Comparison of ENCODE assay signal across 8 mouse cellular contexts in the genomic region with DNA sequence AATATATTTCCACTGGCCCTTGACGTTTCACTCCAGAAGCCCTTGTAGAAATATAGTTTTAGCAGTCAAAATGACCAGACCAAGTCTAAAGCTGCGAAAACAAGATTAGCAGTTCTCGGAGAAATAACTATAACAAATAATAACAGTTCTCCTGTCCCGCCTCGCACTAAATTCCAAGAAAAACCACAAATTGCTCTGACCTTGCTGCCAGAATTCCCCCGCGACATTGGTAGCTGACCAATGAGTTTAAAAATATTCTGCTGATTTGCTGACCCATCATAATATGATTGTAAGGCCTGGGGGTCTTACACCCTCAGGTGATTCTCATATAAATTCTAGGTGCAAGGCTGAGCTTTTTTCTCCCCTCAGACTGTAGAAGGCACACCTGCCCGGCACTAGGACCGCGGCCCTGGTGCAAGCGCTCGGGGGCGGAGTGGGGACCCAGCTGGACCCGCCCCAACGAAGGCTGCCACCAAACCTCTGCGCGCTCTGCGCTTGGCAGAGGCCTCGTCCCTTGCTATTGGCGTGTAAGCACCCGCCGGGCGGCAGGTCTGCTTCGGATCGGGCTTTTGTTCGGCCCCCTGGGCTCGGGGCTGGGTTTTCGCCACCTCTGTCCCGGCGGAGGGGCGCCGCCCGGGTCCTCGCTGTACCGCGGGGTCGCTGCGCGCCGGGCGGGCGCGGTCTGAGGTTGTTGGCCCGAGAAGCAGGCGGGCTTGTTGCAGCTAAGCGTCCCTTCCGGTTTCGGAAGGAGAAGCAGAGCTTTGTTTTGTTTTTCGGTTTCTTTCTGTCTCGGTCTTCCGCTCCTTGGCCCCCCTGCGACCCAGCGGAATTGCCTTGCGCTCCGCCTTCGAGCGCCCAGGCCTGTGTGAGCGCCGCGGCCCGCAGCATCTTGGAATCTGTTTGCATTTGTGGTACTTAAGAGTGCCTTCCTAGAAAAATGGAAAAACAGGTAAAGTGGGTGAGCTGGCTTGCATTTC. TPM values are rescaled to one million over a fixed set of nuclear protein-coding genes. Genes with fewer than 3 reads are reported as not detected.
A peak's percentile ranks its signal among the peaks of the same experiment; 100 is the strongest.
DNase-seq lines count a peak whose midpoint lies in the region; ATAC-seq and TF ChIP-seq lines count a peak whose summit lies in the region.

A gene (plus strand): TSS at position 459 of the 977 bp plus-strand sequence.

- TF ChIP-seq CTCF in liver, embryonic 14.5 days (IDR thresholded peaks at IDR 0.05; ENCODE audit: low read depth) = 0 out of 2 replicates have a peak, but pooled peaks have one; percentile 10
- peak; percentile 13; the same call in 1 of the 2 replicates for TF ChIP-seq CTCF in stomach, postnatal 0 days (IDR thresholded peaks at IDR 0.05; ENCODE audit: low read depth)

- H3K27ac ChIP-seq in brown adipose tissue, adult 24 weeks (replicated peaks; ENCODE audit: low read depth, low read length) = peak within 1 kb of the TSS; percentile 93
- peak within 1 kb of the TSS; percentile 98 for H3K27ac ChIP-seq in heart, embryonic 15.5 days
- peak within 1 kb of the TSS; percentile 92 for H3K27ac ChIP-seq in liver, embryonic 14.5 days
- peak within 1 kb of the TSS; percentile 92 for H3K27ac ChIP-seq in neural tube, embryonic 11.5 days (ENCODE audit: low read depth, low read length)
- H3K27ac ChIP-seq in stomach, postnatal 0 days (replicated peaks) = peak within 1 kb of the TSS; percentile 99

- no peaks in the 10 kb centered on the region; the same call in 1 of the 2 replicates for H3K4me1 ChIP-seq in brown adipose tissue, adult 24 weeks (ENCODE audit: control insufficient read depth, insufficient read depth, insufficient read length, low read length)
- peaks cover 17% of the 10 kb centered on the region for H3K4me1 ChIP-seq in heart, embryonic 15.5 days (replicated peaks)
- H3K4me1 ChIP-seq in liver, embryonic 14.5 days (replicated peaks; ENCODE audit: control insufficient read depth in 2 of 2, insufficient read depth in 2 of 2, low read length in 1 of 2) = peaks cover 19 to 23% of the 10 kb centered on the region in 2 experiments
- no peaks in the 10 kb centered on the region; the same call in 1 of the 2 replicates for H3K4me1 ChIP-seq in neural tube, embryonic 11.5 days (ENCODE audit: control insufficient read depth, insufficient read depth, low read length)
- H3K4me1 ChIP-seq in stomach, postnatal 0 days (replicated peaks; ENCODE audit: control insufficient read depth, insufficient read depth) = no peaks in the 10 kb centered on the region; the same call in 1 of the 2 replicates

- H3K4me2 ChIP-seq in heart, embryonic 15.5 days = peak within 1 kb of the TSS; percentile 65
- H3K4me2 ChIP-seq in liver, embryonic 14.5 days (ENCODE audit: low read depth) = peak within 1 kb of the TSS; percentile 66
- H3K4me2 ChIP-seq in neural tube, embryonic 11.5 days (ENCODE audit: low read depth) = peak within 1 kb of the TSS; percentile 57
- peak within 1 kb of the TSS; percentile 57 for H3K4me2 ChIP-seq in stomach, postnatal 0 days (replicated peaks; ENCODE audit: low read depth)

- ATAC-seq in heart, embryonic 15.5 days (replicated peaks; ENCODE audit: insufficient number of reproducible peaks, insufficient read depth, low FRiP score, low read depth) = peak; percentile 98
- ATAC-seq in liver, embryonic 14.5 days (ENCODE audit: insufficient read depth) = peak; percentile 96
- ATAC-seq in neural tube, embryonic 11.5 days (ENCODE audit: insufficient read depth, low FRiP score, low TSS enrichment) = peak; percentile 99
- peak; percentile 99 for ATAC-seq in stomach, postnatal 0 days (ENCODE audit: low FRiP score, low TSS enrichment)

- no peak for TF ChIP-seq EP300 in liver, embryonic 14.5 days (IDR thresholded peaks at IDR 0.05; ENCODE audit: low read depth)
- TF ChIP-seq EP300 in stomach, postnatal 0 days (optimal IDR thresholded peaks at IDR 0.05) = no peak

- H3K27me3 ChIP-seq in heart, embryonic 15.5 days = no peaks in the 10 kb centered on the region
- H3K27me3 ChIP-seq in liver, embryonic 14.5 days (ENCODE audit: control insufficient read depth, insufficient read depth, low read length) = no peaks in the 10 kb centered on the region
- H3K27me3 ChIP-seq in neural tube, embryonic 11.5 days (ENCODE audit: control insufficient read depth, insufficient read depth, low read length) = no peaks in the 10 kb centered on the region
- H3K27me3 ChIP-seq in stomach, postnatal 0 days (ENCODE audit: control insufficient read depth, insufficient read depth, low read length) = no peaks in the 10 kb centered on the region

- H3K9ac ChIP-seq in heart, embryonic 15.5 days = peak within 1 kb of the TSS; percentile 96
- peak within 1 kb of the TSS; percentile 95 for H3K9ac ChIP-seq in liver, embryonic 14.5 days (replicated peaks)
- H3K9ac ChIP-seq in neural tube, embryonic 11.5 days (ENCODE audit: low read length) = peak within 1 kb of the TSS; percentile 82
- H3K9ac ChIP-seq in stomach, postnatal 0 days (ENCODE audit: low read length) = peak within 1 kb of the TSS; percentile 98

- H3K36me3 ChIP-seq in heart, embryonic 15.5 days = peaks cover 14% of the 10 kb centered on the region; the same call in 1 of the 2 replicates
- peaks cover 2% of the 10 kb centered on the region for H3K36me3 ChIP-seq in liver, embryonic 14.5 days (replicated peaks; ENCODE audit: control insufficient read depth, insufficient read depth, low read depth)
- no peaks in the 10 kb centered on the region for H3K36me3 ChIP-seq in neural tube, embryonic 11.5 days (ENCODE audit: control insufficient read depth, insufficient read depth, low read length)
- H3K36me3 ChIP-seq in stomach, postnatal 0 days (ENCODE audit: control insufficient read depth, insufficient read depth, low read length) = no peaks in the 10 kb centered on the region

- H3K9me3 ChIP-seq in heart, embryonic 15.5 days (replicated peaks) = peaks cover 7% of the 10 kb centered on the region; the same call in 1 of the 2 replicates
- peaks cover 8% of the 10 kb centered on the region for H3K9me3 ChIP-seq in liver, embryonic 14.5 days (ENCODE audit: control insufficient read depth, low read length)
- no peaks in the 10 kb centered on the region for H3K9me3 ChIP-seq in neural tube, embryonic 11.5 days (ENCODE audit: control insufficient read depth, low read length)
- H3K9me3 ChIP-seq in stomach, postnatal 0 days (ENCODE audit: control insufficient read depth, low read length) = 0 out of 2 replicates have a peak, but pooled peaks cover 8% of the 10 kb centered on the region

- DNase-seq in CD4-positive, CD25-positive, alpha-beta regulatory T cell, adult 2 months (ENCODE audit: low read depth, low spot score) = peak; percentile 84
- peak; percentile 59 for DNase-seq in fibroblast of lung, adult 2 months (ENCODE audit: low read depth)
- DNase-seq in kidney, postnatal 25 days = peak; percentile 90 to 96
- peak; percentile 64 to 72 (median 72) for DNase-seq in liver, embryonic 14.5 days (ENCODE audit: low read depth in 3 of 3, low spot score in 3 of 3)
- DNase-seq in neural tube, embryonic 11.5 days (ENCODE audit: low spot score) = peak; percentile 90
- DNase-seq in stomach, postnatal 0 days (ENCODE audit: low spot score) = peak; percentile 91

- peak within 1 kb of the TSS; percentile 88 for H3K4me3 ChIP-seq in brown adipose tissue, adult 24 weeks (ENCODE audit: insufficient read depth, low read depth, low read length)
- H3K4me3 ChIP-seq in heart, embryonic 15.5 days = peak within 1 kb of the TSS; percentile 92
- H3K4me3 ChIP-seq in liver, embryonic 14.5 days (ENCODE audit: insufficient read depth in 1 of 2, low read depth in 2 of 2, low read length in 2 of 2) = peak within 1 kb of the TSS; percentile 87 to 95
- H3K4me3 ChIP-seq in neural tube, embryonic 11.5 days (ENCODE audit: low read depth, low read length) = peak within 1 kb of the TSS; percentile 61
- peak within 1 kb of the TSS; percentile 86 for H3K4me3 ChIP-seq in stomach, postnatal 0 days (ENCODE audit: low read depth, low read length)

- WGBS in heart, embryonic 15.5 days = 5% methylated on average over 61 of the region's 61 CpGs
- WGBS in liver, embryonic 14.5 days (ENCODE audit: insufficient replicate concordance) = 1% methylated on average over 61 of the region's 61 CpGs
- WGBS in neural tube, embryonic 11.5 days = 5% methylated on average over 58 of the region's 61 CpGs
- 5% methylated on average over 59 of the region's 61 CpGs for WGBS in stomach, postnatal 0 days

RNA-seq across cellular contexts. Expression of the gene that starts here (rescaled TPM):
- polyA plus RNA-seq in brown adipose tissue, adult 24 weeks (2012; ENCODE audit: insufficient read depth, insufficient read length, missing spikeins) = 15.5 and 22.9 TPM in 2 replicates
- 25.5 and 26.2 TPM in 2 replicates for polyA plus RNA-seq in heart, embryonic 15.5 days (2015; fragmentation: Nextera tagmentation; extraction: Ambion mirVana)
- polyA plus RNA-seq in liver, embryonic 14.5 days (2012; rRNA removed) = 3.2 and 5.0 TPM in 2 replicates
- polyA plus RNA-seq in liver, embryonic 14.5 days (2014; fragmentation: Nextera tagmentation; extraction: Ambion mirVana) = 22.3 and 23.6 TPM in 2 replicates
- 36.4 and 43.0 TPM in 2 replicates for polyA plus RNA-seq in neural tube, embryonic 11.5 days (2014; fragmentation: Nextera tagmentation; extraction: Ambion mirVana)
- 18.1 and 20.8 TPM in 2 replicates for polyA plus RNA-seq in stomach, postnatal 0 days (2015; fragmentation: Nextera tagmentation; extraction: Ambion mirVana)

Comparison
In these comparisons a context has a peak if more than half of its experiments do, and no peak if none do; other contexts are left out.
1. Peak in every context shown above with its lines: DNase-seq, ATAC-seq, H3K4me3 ChIP-seq and H3K27ac ChIP-seq.